Mouse (Mus musculus) embryonic facial prominence, embryonic 15.5 days (tissue): ENCODE data around the gene Dhx36. TPM values are rescaled to one million over a fixed set of nuclear protein-coding genes. Genes with fewer than 3 reads are reported as not detected.
A peak's percentile ranks its signal among the peaks of the same experiment; 100 is the strongest.

Experiments
- ATAC-seq: fragments of 200-750 bp; cut with Nextera tagmentation; 2 replicates; pipeline ENCODE4 v1.8.0; 2017; ENCODE audit warnings: low read depth, moderate TSS enrichment; ENCODE audit not compliant: insufficient number of reproducible peaks, low FRiP score, low TSS enrichment
- H3K27ac ChIP-seq: fragments of 300-500 bp; sonication (generic); replicated peaks from 2 replicates; pipeline ENCODE4 v1.5.1; 2015; ENCODE audit warnings: mild to moderate bottlenecking, inconsistent platforms
- H3K27me3 ChIP-seq: fragments of 300-500 bp; sonication (generic); 2 replicates; pipeline ENCODE4 v1.6.1; 2015; ENCODE audit warnings: inconsistent platforms
- H3K36me3 ChIP-seq: fragments of 300-500 bp; sonication (generic); 2 replicates; pipeline ENCODE4 v1.6.1; 2015; ENCODE audit warnings: mild to moderate bottlenecking, inconsistent platforms
- H3K4me1 ChIP-seq: fragments of 300-500 bp; sonication (generic); 2 replicates; pipeline ENCODE4 v1.6.1; 2015; ENCODE audit warnings: inconsistent platforms
- H3K4me2 ChIP-seq: fragments of 300-500 bp; sonication (generic); replicated peaks from 2 replicates; pipeline ENCODE4 v1.6.1; 2015; ENCODE audit warnings: mild to moderate bottlenecking, inconsistent platforms
- H3K4me3 ChIP-seq: fragments of 300-500 bp; sonication (generic); replicated peaks from 2 replicates; pipeline ENCODE4 v1.5.1; 2015; ENCODE audit warnings: mild to moderate bottlenecking, inconsistent platforms
- H3K9ac ChIP-seq: fragments of 300-500 bp; sonication (generic); 2 replicates; pipeline ENCODE4 v1.6.1; 2015; ENCODE audit warnings: inconsistent platforms
- H3K9me3 ChIP-seq: fragments of 300-500 bp; sonication (generic); replicated peaks from 2 replicates; pipeline ENCODE4 v1.6.1; 2016; ENCODE audit warnings: inconsistent platforms
- WGBS: fragments of 180-500 bp; shearing (Covaris S2); methylation state at CpG from one replicate; pipeline ENCODE4 v1.1.7; 2015; 5-methylcytosine and 5-hydroxymethylcytosine counted together
- polyA plus RNA-seq: library from polyadenylated mRNA; unstranded; fragments of >200 nt; fragmentation: Nextera tagmentation; extraction: Ambion mirVana; gene quantifications from 2 replicates; pipeline ENCODE4 v1.2.1, GENCODE M21; 2015

Gene Dhx36
- polyA plus RNA-seq, 1 experiment from 2014 or later, result 27.7 TPM

DNA sequence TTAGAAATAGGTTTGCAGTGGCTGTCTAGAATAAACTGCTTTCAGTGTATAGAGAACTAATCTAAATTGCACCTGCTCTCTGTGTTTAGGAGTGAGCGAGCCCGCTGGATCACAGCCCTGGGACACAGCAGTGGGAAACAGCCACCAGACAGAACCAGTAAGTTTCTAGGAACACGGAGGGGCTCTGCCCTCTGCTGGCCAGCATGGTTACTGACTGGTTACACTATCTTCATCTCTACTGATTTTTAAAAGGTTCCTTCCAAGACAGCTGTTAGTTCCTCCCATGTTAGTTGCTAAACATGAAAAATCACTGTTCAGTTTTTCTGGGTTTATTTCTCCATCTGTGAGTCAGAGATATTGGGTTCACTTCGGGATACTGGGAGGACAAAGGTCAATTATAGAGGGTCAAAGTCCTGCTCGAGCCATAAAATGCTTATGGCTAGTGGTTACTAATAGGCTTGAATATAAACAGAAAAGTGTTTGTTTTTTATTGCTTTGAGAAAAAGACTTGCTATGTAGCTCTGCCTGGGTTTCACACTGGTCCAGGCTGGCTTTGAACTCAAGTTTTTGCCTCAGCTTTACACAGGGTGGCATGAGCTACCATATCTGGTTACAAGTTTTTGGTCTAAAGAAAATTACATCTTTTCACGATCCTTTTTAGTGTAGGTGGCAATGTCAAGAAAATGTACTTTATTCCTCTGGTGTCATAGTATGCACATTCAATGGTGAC lies 48.4 kb downstream of the Dhx36 start:
- ATAC-seq, result no peak
- H3K4me1 ChIP-seq, result peaks cover 8% of the 10 kb centered on the region; the same call in 1 of the 2 replicates
- H3K4me3 ChIP-seq, result no peak overlapping the region
- 38% methylated on average over 6 of the region's 6 CpGs for WGBS
- no peaks in the 10 kb centered on the region for H3K9me3 ChIP-seq
- H3K9ac ChIP-seq, result no peak overlapping the region
- H3K36me3 ChIP-seq, result peaks cover 23% of the 10 kb centered on the region
- H3K27me3 ChIP-seq, result no peaks in the 10 kb centered on the region
- H3K27ac ChIP-seq, result no peak overlapping the region
- no peak overlapping the region for H3K4me2 ChIP-seq

- no peaks in the 10 kb centered on the region for H3K9me3 ChIP-seq
- H3K9ac ChIP-seq, result no peak overlapping the region
- H3K4me3 ChIP-seq, result no peak overlapping the region
- H3K4me2 ChIP-seq, result no peak overlapping the region
- WGBS, result 17% methylated on average over 1 of the region's 1 CpGs
- peaks cover 8% of the 10 kb centered on the region; the same call in 1 of the 2 replicates for H3K4me1 ChIP-seq
- H3K27ac ChIP-seq, result no peak overlapping the region
- H3K27me3 ChIP-seq, result no peaks in the 10 kb centered on the region
- peaks cover 18% of the 10 kb centered on the region; the same call in 1 of the 2 replicates for H3K36me3 ChIP-seq
- ATAC-seq, result peak; percentile 34; the same call in 1 of the 2 replicates
Measured at GRCm38 (mm10) chr3:62455854-62456253, 51.0 kb downstream of the Dhx36 start.

GRCm38 (mm10) chr3:62454096-62454495 lies 52.7 kb downstream of the Dhx36 start:
- Histone ChIP-seq H3K9ac (no peak overlapping the region), H3K4me2 (no peak overlapping the region), H3K27me3 (no peaks in the 10 kb centered on the region), H3K27ac (no peak overlapping the region), H3K4me3 (no peak overlapping the region), H3K36me3 (0 out of 2 replicates have a peak, but pooled peaks cover 3% of the 10 kb centered on the region), H3K4me1 (peaks cover 8% of the 10 kb centered on the region; the same call in 1 of the 2 replicates), H3K9me3 (no peaks in the 10 kb centered on the region)
- ATAC-seq, result no peak
- 47% methylated on average over 3 of the region's 3 CpGs for WGBS

GRCm38 (mm10) chr3:62452961-62453360 lies 53.8 kb downstream of the Dhx36 start:
- Histone ChIP-seq H3K27ac (no peak overlapping the region), H3K4me2 (no peak overlapping the region), H3K27me3 (no peaks in the 10 kb centered on the region), H3K9me3 (no peaks in the 10 kb centered on the region), H3K4me1 (peaks cover 8% of the 10 kb centered on the region; the same call in 1 of the 2 replicates), H3K36me3 (no peaks in the 10 kb centered on the region; the same call in 1 of the 2 replicates), H3K4me3 (no peak overlapping the region), H3K9ac (no peak overlapping the region)
- 42% methylated on average over 4 of the region's 4 CpGs for WGBS
- ATAC-seq, result no peak

DNA sequence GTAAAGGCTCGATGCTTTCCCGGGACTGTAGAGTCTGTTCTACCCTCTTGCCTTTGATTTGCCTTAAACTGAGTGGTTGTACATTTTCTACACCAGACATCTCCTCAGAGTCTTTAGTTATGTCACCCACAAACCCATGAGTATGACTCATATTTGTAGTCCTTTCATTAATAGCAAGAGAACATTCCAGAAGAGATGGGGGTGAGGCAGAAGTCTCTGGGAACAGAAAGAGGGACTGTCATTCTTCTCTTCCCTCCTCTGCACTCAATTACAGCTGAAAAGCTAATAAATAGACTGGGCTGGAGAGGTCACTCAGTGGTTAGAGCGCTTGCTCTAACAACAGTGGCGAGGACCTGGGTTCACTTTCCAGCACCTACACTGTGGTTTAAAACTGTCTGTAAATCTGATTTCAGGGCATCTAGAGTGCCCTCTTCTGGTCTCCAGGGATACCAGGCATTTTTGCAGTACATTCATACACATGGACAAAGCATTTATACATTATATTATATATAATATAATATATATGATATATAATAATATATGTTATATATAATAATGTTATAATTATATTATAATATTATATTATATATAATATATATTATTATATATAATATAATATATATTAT lies 56.8 kb downstream of the Dhx36 start:
- ATAC-seq, result no peak
- 88% methylated on average over 4 of the region's 4 CpGs for WGBS

GRCm38 (mm10) chr3:62447151-62447550 lies 59.7 kb downstream of the Dhx36 start:
- no peaks in the 10 kb centered on the region; the same call in 1 of the 2 replicates for H3K36me3 ChIP-seq
- WGBS, result 76% methylated on average over 8 of the region's 8 CpGs
- no peak overlapping the region for H3K27ac ChIP-seq
- no peak overlapping the region for H3K9ac ChIP-seq
- no peak overlapping the region for H3K4me3 ChIP-seq
- no peaks in the 10 kb centered on the region for H3K4me1 ChIP-seq
- no peak overlapping the region for H3K4me2 ChIP-seq
- no peaks in the 10 kb centered on the region for H3K9me3 ChIP-seq
- no peak for ATAC-seq
- no peaks in the 10 kb centered on the region for H3K27me3 ChIP-seq

More for the DNA sequence above, 56.8 kb downstream of the Dhx36 start:
- Histone ChIP-seq H3K27ac (no peak overlapping the region), H3K4me3 (no peak overlapping the region), H3K9ac (no peak overlapping the region), H3K4me1 (no peaks in the 10 kb centered on the region), H3K36me3 (no peaks in the 10 kb centered on the region; the same call in 1 of the 2 replicates), H3K4me2 (no peak overlapping the region), H3K27me3 (no peaks in the 10 kb centered on the region), H3K9me3 (no peaks in the 10 kb centered on the region)

DNA sequence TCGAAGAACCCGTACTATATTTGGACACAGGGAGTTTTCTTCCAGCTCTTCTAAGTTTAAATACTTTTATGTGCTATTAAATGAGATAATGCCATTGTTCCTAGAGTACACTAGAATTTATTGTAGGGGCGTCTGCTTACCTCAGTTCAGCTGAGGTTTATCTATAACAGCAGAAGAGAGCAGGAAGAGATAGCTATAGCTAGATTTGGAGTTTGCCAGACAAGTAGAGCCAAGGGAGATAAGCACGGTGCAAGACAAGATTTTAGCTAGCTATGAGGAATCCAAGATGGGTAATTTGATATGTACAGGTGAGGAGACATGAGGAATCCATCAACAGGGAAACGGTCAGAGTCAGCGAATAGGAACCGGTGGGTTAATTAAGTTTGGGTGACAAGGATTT lies 60.5 kb downstream of the Dhx36 start:
- no peaks in the 10 kb centered on the region for H3K4me1 ChIP-seq
- no peak overlapping the region for H3K9ac ChIP-seq
- no peak overlapping the region for H3K27ac ChIP-seq
- H3K4me2 ChIP-seq, result no peak overlapping the region
- no peaks in the 10 kb centered on the region; the same call in 1 of the 2 replicates for H3K36me3 ChIP-seq
- no peaks in the 10 kb centered on the region for H3K9me3 ChIP-seq
- no peaks in the 10 kb centered on the region for H3K27me3 ChIP-seq
- 77% methylated on average over 7 of the region's 7 CpGs for WGBS
- ATAC-seq, result no peak
- no peak overlapping the region for H3K4me3 ChIP-seq

DNA sequence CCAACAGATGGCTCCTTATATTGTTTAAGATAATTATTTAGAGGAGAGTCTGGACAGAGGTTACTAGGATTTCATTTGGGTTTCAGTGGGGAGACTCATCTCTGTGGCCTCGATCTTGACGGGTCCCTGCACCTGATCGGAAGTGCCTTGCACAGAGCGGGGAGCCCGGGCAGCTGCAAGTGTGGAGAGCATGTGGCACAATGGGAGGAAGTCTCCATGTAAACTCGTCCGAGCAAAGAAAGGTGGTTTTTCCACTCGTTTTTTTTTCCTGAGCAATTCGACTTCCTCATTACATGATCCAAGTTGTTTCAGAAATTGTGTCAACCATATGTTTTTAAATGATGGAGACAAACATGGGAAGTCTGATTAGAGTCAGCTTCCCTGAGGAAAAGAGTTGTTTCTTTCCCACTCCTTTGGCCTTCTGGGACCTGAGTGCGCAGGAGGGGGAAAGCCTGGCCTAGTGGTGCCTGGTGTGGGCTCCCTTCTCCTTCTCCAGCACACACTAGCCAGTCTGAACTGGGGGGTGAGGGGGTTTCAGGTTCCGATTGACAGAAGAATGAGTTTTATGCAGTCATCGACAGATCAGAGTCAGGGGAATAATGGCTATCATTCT lies 63.1 kb downstream of the Dhx36 start:
- H3K27ac ChIP-seq, result no peak overlapping the region
- H3K4me1 ChIP-seq, result no peaks in the 10 kb centered on the region
- no peaks in the 10 kb centered on the region for H3K9me3 ChIP-seq
- no peaks in the 10 kb centered on the region for H3K27me3 ChIP-seq
- ATAC-seq, result no peak
- no peaks in the 10 kb centered on the region; the same call in 1 of the 2 replicates for H3K36me3 ChIP-seq
- no peak overlapping the region for H3K4me2 ChIP-seq
- no peak overlapping the region for H3K4me3 ChIP-seq
- WGBS, result 74% methylated on average over 12 of the region's 12 CpGs
- no peak overlapping the region for H3K9ac ChIP-seq

- Histone ChIP-seq H3K4me1 (no peaks in the 10 kb centered on the region), H3K4me2 (no peak overlapping the region), H3K27me3 (no peaks in the 10 kb centered on the region), H3K9ac (no peak overlapping the region), H3K9me3 (no peaks in the 10 kb centered on the region), H3K36me3 (no peaks in the 10 kb centered on the region), H3K27ac (no peak overlapping the region), H3K4me3 (no peak overlapping the region)
- ATAC-seq, result no peak; the same call in 1 of the 2 replicates
- 28% methylated on average over 5 of the region's 5 CpGs for WGBS
Measured at GRCm38 (mm10) chr3:62440431-62440969, 66.3 kb downstream of the Dhx36 start.

- Histone ChIP-seq H3K4me1 (no peaks in the 10 kb centered on the region), H3K27ac (no peak overlapping the region), H3K27me3 (no peaks in the 10 kb centered on the region), H3K36me3 (peaks cover 11% of the 10 kb centered on the region; the same call in 1 of the 2 replicates), H3K9me3 (no peaks in the 10 kb centered on the region), H3K4me2 (no peak overlapping the region), H3K4me3 (no peak overlapping the region), H3K9ac (no peak overlapping the region)
- no peak for ATAC-seq
Measured at GRCm38 (mm10) chr3:62435923-62436322, 70.9 kb downstream of the Dhx36 start.

DNA sequence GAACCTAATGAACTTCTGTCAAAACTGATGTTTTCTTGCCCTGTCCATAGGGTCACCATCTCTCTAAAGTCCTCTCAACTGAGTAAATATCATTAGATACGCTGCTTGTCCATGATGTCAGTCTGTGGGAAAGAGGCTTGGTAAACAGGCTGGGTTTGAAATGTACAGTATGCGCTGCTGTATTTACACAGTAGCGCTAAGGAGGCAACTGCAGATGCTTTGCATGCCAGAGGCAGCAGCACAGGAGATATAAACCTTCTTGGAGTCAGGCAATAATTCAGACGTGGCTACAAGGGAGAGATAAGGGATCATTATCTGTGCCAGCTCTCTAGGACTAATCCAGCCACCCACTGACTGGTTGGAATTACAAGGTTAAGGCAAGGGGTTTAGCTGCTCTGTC lies 73.1 kb downstream of the Dhx36 start:
- H3K9me3 ChIP-seq, result no peaks in the 10 kb centered on the region
- peaks cover 11% of the 10 kb centered on the region; the same call in 1 of the 2 replicates for H3K36me3 ChIP-seq
- H3K4me1 ChIP-seq, result no peaks in the 10 kb centered on the region
- no peak for ATAC-seq
- no peak overlapping the region for H3K9ac ChIP-seq
- no peak overlapping the region for H3K4me3 ChIP-seq
- H3K27ac ChIP-seq, result no peak overlapping the region
- WGBS, result 71% methylated on average over 4 of the region's 4 CpGs
- H3K27me3 ChIP-seq, result no peaks in the 10 kb centered on the region
- H3K4me2 ChIP-seq, result no peak overlapping the region
